Mouse (Mus musculus): ENCODE data around the gene Gh. TPM values are rescaled to one million over a fixed set of nuclear protein-coding genes. Genes with fewer than 3 reads are reported as not detected.
A peak's percentile ranks its signal among the peaks of the same experiment; 100 is the strongest.
"Not testable (repeated sequence)": the region's sequence is repeated elsewhere in the genome, so short reads cannot be mapped to it uniquely, and the experiment has no call there.

Gh gene
- polyA plus RNA-seq (2016; fragmentation: Nextera tagmentation; extraction: Ambion mirVana) = not detected in 2 replicates

- no peak within 1 kb of the TSS for H3K9ac ChIP-seq
- no peaks in the 10 kb centered on the region for H3K27me3 ChIP-seq (replicated peaks)
- no peak within 1 kb of the TSS for H3K4me3 ChIP-seq
- no peaks in the 10 kb centered on the region for H3K4me1 ChIP-seq (replicated peaks)
- ATAC-seq (ENCODE audit: insufficient number of reproducible peaks, low FRiP score) = no peak
- 69% methylated on average over 9 of the region's 9 CpGs for WGBS
- H3K4me2 ChIP-seq = no peak within 1 kb of the TSS
- H3K27ac ChIP-seq (ENCODE audit: poor library complexity, severe bottlenecking) = no peak within 1 kb of the TSS
- no peaks in the 10 kb centered on the region for H3K9me3 ChIP-seq (replicated peaks)
- H3K36me3 ChIP-seq = no peaks in the 10 kb centered on the region
These were observed at the start of gene Gh for GRCm38 (mm10) chr11:106301765-106302164. Gene Gh (minus strand): TSS chr11:106301865.

DNA sequence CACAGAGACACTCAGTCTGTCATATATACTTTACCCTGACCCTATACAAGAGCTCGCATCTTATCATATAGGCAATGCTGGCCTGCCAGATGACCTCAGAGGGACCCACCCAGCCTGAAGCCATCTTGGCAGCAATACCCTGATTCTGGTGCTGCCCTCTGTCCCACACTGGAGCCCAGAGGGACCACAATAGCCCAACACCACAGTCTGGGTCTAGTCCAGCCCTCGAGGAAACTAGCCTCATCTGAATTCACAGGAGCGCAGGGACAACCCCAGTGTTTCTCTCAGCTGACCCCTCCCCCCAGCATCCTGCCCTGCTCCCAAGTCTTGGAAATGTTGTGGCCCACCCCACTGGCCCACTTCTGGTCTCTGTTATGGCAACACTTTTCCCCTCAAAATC lies 49.6 kb upstream of the Gh start:
- Histone ChIP-seq H3K4me3 (no peak overlapping the region), H3K4me1 (replicated peaks) (peaks cover 17% of the 10 kb centered on the region), H3K27ac (ENCODE audit: poor library complexity, severe bottlenecking) (no peak overlapping the region), H3K4me2 (no peak overlapping the region), H3K9me3 (replicated peaks) (no peaks in the 10 kb centered on the region), H3K27me3 (replicated peaks) (peaks cover 3% of the 10 kb centered on the region; the same call in 1 of the 2 replicates), H3K9ac (no peak overlapping the region), H3K36me3 (no peaks in the 10 kb centered on the region)
- ATAC-seq (ENCODE audit: insufficient number of reproducible peaks, low FRiP score) = no peak
- WGBS = 59% methylated on average over 3 of the region's 3 CpGs

GRCm38 (mm10) chr11:106350853-106351252 lies 49.2 kb upstream of the Gh start:
- H3K4me3 ChIP-seq = no peak overlapping the region
- no peak overlapping the region for H3K4me2 ChIP-seq
- H3K36me3 ChIP-seq = no peaks in the 10 kb centered on the region
- WGBS = 44% methylated on average over 5 of the region's 5 CpGs
- peaks cover 15% of the 10 kb centered on the region for H3K4me1 ChIP-seq (replicated peaks)
- ATAC-seq (ENCODE audit: insufficient number of reproducible peaks, low FRiP score) = no peak; the same call in 1 of the 2 replicates
- H3K9me3 ChIP-seq (replicated peaks) = no peaks in the 10 kb centered on the region
- H3K9ac ChIP-seq = no peak overlapping the region
- H3K27me3 ChIP-seq (replicated peaks) = peaks cover 3% of the 10 kb centered on the region; the same call in 1 of the 2 replicates
- H3K27ac ChIP-seq (ENCODE audit: poor library complexity, severe bottlenecking) = no peak overlapping the region

- Histone ChIP-seq H3K9ac (no peak overlapping the region), H3K4me2 (no peak overlapping the region), H3K27ac (ENCODE audit: poor library complexity, severe bottlenecking) (no peak overlapping the region), H3K4me1 (replicated peaks) (peaks cover 11% of the 10 kb centered on the region), H3K4me3 (no peak overlapping the region), H3K36me3 (no peaks in the 10 kb centered on the region), H3K27me3 (replicated peaks) (peaks cover 3% of the 10 kb centered on the region; the same call in 1 of the 2 replicates), H3K9me3 (replicated peaks) (no peaks in the 10 kb centered on the region)
- 74% methylated on average over 6 of the region's 6 CpGs for WGBS
- no peak for ATAC-seq (ENCODE audit: insufficient number of reproducible peaks, low FRiP score)
These were observed 48.1 kb upstream of the Gh start for GRCm38 (mm10) chr11:106349772-106350171.

DNA sequence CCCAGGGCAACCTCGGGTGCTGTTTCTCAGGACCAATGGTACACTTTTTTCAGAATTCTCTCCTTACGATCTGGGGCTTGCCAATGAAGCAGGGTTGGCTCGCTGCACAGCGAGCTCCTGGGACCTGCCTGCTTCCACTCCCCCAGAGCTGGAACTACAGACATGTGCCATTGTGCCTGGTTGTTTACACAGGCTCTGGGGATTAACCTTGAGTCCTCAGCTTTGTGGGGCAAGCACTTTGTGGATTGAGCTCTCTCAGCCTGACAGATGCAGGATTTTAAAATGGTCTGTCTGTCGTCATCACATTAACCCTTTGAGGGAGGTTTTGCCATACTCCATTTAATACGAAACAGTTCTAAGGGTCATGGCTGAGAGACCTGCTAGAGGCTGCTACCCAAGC lies 43.2 kb upstream of the Gh start:
- 39% methylated on average over 6 of the region's 6 CpGs for WGBS
- H3K9me3 ChIP-seq (replicated peaks) = no peaks in the 10 kb centered on the region
- H3K27ac ChIP-seq (ENCODE audit: poor library complexity, severe bottlenecking) = no peak overlapping the region; the same call in 1 of the 2 replicates
- H3K27me3 ChIP-seq (replicated peaks) = 0 out of 2 replicates have a peak, but pooled peaks cover 3% of the 10 kb centered on the region
- H3K4me1 ChIP-seq (replicated peaks) = peaks cover 9% of the 10 kb centered on the region
- no peak overlapping the region for H3K9ac ChIP-seq
- ATAC-seq (ENCODE audit: insufficient number of reproducible peaks, low FRiP score) = no peak
- H3K4me2 ChIP-seq = no peak overlapping the region
- no peaks in the 10 kb centered on the region for H3K36me3 ChIP-seq
- H3K4me3 ChIP-seq = no peak overlapping the region

GRCm38 (mm10) chr11:106340990-106341520 lies 39.4 kb upstream of the Gh start:
- Histone ChIP-seq H3K9ac (no peak overlapping the region), H3K27ac (ENCODE audit: poor library complexity, severe bottlenecking) (no peak overlapping the region), H3K4me3 (no peak overlapping the region), H3K36me3 (no peaks in the 10 kb centered on the region), H3K27me3 (replicated peaks) (0 out of 2 replicates have a peak, but pooled peaks cover 5% of the 10 kb centered on the region), H3K9me3 (replicated peaks) (no peaks in the 10 kb centered on the region), H3K4me1 (replicated peaks) (peaks cover 9% of the 10 kb centered on the region), H3K4me2 (no peak overlapping the region)
- ATAC-seq (ENCODE audit: insufficient number of reproducible peaks, low FRiP score) = no peak
- 64% methylated on average over 9 of the region's 9 CpGs for WGBS

DNA sequence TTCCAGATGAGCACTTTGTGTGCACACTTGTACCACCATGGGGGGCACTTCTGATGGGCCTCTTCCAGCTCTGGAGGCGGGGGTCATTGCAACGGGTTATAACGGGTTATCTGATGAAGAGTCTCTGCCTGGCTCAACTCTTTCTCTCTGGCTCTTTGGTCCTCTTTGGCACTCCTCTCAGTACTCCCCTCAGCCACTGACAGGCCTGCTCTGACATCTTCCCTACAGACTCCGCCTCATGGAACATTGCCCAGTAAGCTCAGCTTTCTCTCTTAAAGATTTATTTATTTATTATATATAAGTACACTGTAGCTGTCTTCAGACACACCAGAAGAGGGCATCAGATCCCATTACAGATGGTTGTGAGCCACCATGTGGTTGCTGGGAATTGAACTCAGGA lies 37.7 kb upstream of the Gh start:
- H3K4me3 ChIP-seq; H3K4me1 ChIP-seq (replicated peaks); H3K27me3 ChIP-seq (replicated peaks); H3K36me3 ChIP-seq; H3K4me2 ChIP-seq; H3K9me3 ChIP-seq (replicated peaks); H3K27ac ChIP-seq (ENCODE audit: poor library complexity, severe bottlenecking); H3K9ac ChIP-seq; ATAC-seq (ENCODE audit: insufficient number of reproducible peaks, low FRiP score): not testable (repeated sequence)
- WGBS = 80% methylated on average over 4 of the region's 4 CpGs

GRCm38 (mm10) chr11:106338870-106339269 lies 37.2 kb upstream of the Gh start:
- H3K4me2 ChIP-seq = no peak overlapping the region
- no peak overlapping the region for H3K9ac ChIP-seq
- H3K36me3 ChIP-seq = no peaks in the 10 kb centered on the region
- H3K9me3 ChIP-seq (replicated peaks) = no peaks in the 10 kb centered on the region
- H3K4me3 ChIP-seq = no peak overlapping the region
- 0 out of 2 replicates have a peak, but pooled peaks cover 5% of the 10 kb centered on the region for H3K27me3 ChIP-seq (replicated peaks)
- WGBS = 76% methylated on average over 7 of the region's 7 CpGs
- no peak for ATAC-seq (ENCODE audit: insufficient number of reproducible peaks, low FRiP score)
- H3K4me1 ChIP-seq (replicated peaks) = peaks cover 12% of the 10 kb centered on the region
- H3K27ac ChIP-seq (ENCODE audit: poor library complexity, severe bottlenecking) = no peak overlapping the region

DNA sequence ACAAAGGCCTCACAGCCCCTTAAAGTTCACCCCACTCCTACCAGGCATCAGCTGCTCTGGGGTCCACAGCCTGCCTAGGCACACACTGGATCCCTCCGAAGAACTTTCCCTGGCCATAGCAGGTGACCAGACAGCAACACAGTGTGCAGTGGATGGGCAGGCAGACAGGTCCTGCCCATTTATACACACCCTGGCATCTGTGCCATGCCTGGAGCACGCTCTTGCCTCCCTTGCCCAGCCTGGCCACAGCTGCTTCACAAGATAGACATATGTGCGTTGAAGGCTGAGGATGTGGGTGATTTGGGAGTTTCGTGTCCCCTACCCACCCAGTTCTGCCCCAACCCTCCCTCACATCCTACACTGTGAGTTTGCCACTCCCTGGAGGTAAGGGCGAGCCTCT lies 36.4 kb upstream of the Gh start:
- whole genome bisulfite sequencing = 76% methylated on average over 5 of the region's 5 CpGs

DNA sequence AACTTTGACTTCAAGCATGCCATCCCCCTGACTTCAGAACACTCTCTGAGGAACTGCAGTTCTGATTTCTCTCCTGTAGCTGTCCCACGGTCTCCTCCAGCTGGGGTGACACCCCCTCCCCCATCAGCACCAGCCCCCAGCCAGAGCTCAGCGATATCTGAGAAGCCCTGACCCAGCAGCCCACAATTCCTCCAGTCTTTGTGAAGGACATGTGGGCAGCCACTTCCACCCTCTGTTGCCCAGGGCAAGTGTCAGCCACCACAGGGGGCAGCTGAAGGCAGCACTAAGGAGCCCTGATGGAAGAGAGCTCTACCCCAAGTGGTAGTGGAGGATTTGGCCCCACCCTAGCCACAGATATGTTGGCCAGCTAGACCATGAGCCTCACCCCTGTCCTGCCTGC lies 32.4 kb upstream of the Gh start:
- Histone ChIP-seq H3K4me3 (no peak overlapping the region), H3K9ac (no peak overlapping the region), H3K27ac (ENCODE audit: poor library complexity, severe bottlenecking) (no peak overlapping the region), H3K9me3 (replicated peaks) (no peaks in the 10 kb centered on the region), H3K36me3 (no peaks in the 10 kb centered on the region), H3K4me1 (replicated peaks) (peaks cover 27% of the 10 kb centered on the region), H3K27me3 (replicated peaks) (0 out of 2 replicates have a peak, but pooled peaks cover 5% of the 10 kb centered on the region), H3K4me2 (no peak overlapping the region)
- WGBS = 7% methylated on average over 2 of the region's 2 CpGs
- no peak for ATAC-seq (ENCODE audit: insufficient number of reproducible peaks, low FRiP score)

More for the DNA sequence above, 36.4 kb upstream of the Gh start:
- Histone ChIP-seq H3K27me3 (replicated peaks) (0 out of 2 replicates have a peak, but pooled peaks cover 5% of the 10 kb centered on the region), H3K4me1 (replicated peaks) (peaks cover 15% of the 10 kb centered on the region), H3K27ac (ENCODE audit: poor library complexity, severe bottlenecking) (no peak overlapping the region), H3K4me2 (no peak overlapping the region), H3K9me3 (replicated peaks) (no peaks in the 10 kb centered on the region), H3K4me3 (no peak overlapping the region), H3K36me3 (no peaks in the 10 kb centered on the region), H3K9ac (no peak overlapping the region)
- no peak for ATAC-seq (ENCODE audit: insufficient number of reproducible peaks, low FRiP score)

DNA sequence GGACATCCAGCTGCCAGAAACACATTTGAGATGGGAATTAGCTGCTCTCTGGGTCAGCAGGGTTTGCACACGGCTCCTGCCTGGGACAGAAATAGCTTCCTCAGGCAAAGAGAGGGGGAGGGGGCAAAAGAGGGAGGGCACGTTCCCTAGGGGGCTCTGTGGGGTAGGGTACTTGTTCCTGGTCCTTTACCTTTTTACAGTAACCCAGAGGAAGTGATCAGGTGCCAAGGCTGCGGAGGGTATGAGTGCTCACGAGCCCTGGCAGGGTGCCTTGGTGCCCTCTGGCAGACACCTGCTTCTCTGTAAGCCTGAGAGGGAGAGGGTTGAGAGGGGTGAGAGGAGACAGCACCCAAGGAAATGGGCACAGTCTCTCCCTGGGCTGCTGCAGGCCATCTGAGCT lies 30.8 kb upstream of the Gh start:
- peaks cover 36% of the 10 kb centered on the region for H3K4me1 ChIP-seq (replicated peaks)
- WGBS = 46% methylated on average over 4 of the region's 4 CpGs
- no peak overlapping the region for H3K9ac ChIP-seq
- no peak overlapping the region for H3K4me2 ChIP-seq
- ATAC-seq (ENCODE audit: insufficient number of reproducible peaks, low FRiP score) = no peak
- H3K36me3 ChIP-seq = no peaks in the 10 kb centered on the region
- 0 out of 2 replicates have a peak overlapping the region, but pooled peaks have one; percentile 15 for H3K27ac ChIP-seq (ENCODE audit: poor library complexity, severe bottlenecking)
- 0 out of 2 replicates have a peak, but pooled peaks cover 5% of the 10 kb centered on the region for H3K27me3 ChIP-seq (replicated peaks)
- H3K9me3 ChIP-seq (replicated peaks) = no peaks in the 10 kb centered on the region
- no peak overlapping the region for H3K4me3 ChIP-seq

DNA sequence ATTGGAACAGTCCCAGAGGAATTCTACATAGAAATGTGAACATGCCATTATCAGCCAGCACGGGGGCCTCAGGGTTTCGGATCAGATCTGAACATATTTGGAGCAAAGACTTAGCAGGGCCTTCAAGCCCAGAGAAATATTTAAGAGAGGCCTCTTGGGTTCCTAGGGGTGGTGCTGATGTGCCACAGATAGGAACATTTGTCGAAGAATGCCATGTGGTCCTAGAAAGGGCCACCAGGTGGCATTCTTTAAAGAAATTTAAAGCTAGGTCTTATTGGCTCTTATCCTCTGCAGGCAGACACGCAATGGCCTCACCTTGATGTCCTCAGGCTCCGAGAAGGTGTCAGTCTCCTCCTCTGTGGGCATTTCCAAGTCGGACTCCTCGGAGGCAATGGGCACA lies 28.0 kb upstream of the Gh start:
- no peaks in the 10 kb centered on the region for H3K27me3 ChIP-seq (replicated peaks)
- no peak for ATAC-seq (ENCODE audit: insufficient number of reproducible peaks, low FRiP score)
- H3K9me3 ChIP-seq (replicated peaks) = no peaks in the 10 kb centered on the region
- H3K4me3 ChIP-seq = no peak overlapping the region
- 58% methylated on average over 7 of the region's 7 CpGs for WGBS
- no peaks in the 10 kb centered on the region for H3K36me3 ChIP-seq
- H3K27ac ChIP-seq (ENCODE audit: poor library complexity, severe bottlenecking) = peak overlapping the region; percentile 69
- peaks cover 46% of the 10 kb centered on the region for H3K4me1 ChIP-seq (replicated peaks)
- no peak overlapping the region for H3K9ac ChIP-seq
- peak overlapping the region; percentile 36 for H3K4me2 ChIP-seq
